Mouse (Mus musculus): Measurements from ENCODE around the gene Eml1.

Eml1 gene

GRCm38 (mm10) chr12:108373611-108374010, 2.9 kb downstream of the Eml1 start:
- no peak for DNase-seq (ENCODE audit: low spot score)

DNA sequence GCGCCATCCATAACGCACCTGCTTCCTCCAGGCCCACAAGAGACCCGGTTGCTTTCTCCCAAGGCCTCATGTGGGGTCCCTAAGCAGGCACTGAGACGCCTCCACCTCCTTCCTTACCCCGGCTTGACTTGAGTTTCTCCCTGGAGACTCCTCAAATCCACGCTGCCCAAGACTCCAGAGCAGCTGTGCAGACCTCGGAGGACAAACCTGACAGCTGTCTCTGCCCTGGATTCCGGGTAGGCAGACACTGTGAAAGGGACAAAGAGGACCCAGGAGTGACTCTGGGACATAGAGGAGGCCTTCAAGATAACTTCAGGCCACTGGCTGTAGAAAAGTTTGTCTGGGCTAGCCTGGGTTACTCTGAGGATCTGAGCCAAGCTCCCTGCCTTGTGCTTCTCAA, 3.9 kb downstream of the Eml1 start:
- no peak for DNase-seq (ENCODE audit: low spot score)

DNA sequence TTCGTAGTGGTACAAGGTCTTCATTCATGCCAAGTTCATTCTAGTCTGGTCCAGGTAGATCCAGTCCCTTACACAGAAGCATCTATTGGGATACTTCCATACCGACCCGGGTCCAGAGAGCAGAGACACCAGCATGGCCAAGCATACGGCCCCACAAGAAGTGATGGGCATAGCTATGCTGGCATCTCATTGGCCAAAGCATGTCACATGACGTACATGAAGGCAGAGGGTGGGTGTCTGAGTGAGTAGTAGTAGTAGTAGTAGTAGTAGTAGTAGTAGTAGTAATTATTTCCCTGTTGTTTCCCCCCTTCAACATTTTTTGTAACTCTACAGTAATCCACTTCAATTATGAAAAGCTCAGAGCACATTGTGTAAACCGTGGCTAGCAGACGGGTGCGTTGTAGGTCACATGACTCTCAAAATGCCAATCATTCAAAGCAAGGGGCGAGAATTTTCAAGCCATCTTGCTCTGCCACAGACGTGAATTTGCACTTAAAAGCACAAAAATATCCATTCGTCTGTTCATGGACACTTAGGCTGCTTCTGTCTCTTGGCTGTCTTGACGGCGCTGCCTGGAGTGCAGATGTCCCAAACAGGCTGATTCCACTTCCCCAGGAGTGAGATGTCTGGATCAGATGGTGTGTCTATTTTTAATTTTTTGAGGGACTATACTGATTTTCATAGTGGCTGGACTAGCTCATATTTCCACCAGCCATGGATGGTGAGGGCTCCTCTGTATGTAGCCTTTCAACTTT, 7.8 kb downstream of the Eml1 start:
- no peak for DNase-seq (ENCODE audit: low spot score)

DNA sequence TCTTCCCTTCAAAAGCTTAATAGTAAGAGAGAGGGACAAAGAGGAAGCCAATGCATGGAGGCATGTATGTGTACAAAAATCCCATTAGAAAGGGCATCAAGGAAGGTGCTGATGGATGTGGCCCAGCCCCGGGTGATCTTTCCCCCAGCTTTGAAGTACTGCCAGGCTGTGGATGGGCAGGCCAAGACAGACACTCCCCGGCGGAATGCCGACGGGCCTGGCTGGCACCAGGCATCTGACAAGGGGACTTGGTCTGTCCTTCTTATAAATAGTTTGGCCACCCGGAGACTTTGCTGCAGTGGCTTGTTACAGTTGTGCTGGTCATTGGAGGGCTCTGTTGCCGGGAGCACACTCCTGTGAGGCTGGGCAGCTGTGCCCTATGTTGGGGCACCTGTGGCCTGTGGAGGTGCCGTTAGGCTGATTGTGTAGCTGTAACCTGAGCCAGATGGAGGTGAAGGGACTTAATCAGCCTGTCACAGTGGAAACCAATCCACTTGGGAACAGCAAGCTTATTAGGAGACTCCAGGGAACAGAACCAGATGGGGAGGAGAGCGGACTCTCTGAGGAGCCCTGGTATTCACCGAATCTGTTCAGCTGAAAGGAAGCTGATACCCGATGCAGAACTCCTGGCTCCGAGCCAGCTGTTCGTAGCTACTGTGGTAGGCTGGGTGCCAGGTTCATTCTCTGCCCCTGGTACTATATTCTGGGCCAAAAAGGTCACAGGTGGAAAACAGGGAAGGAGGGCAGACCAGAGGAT, 15.9 kb downstream of the Eml1 start:
- DNase-seq (ENCODE audit: low spot score) = peak; percentile 43

DNA sequence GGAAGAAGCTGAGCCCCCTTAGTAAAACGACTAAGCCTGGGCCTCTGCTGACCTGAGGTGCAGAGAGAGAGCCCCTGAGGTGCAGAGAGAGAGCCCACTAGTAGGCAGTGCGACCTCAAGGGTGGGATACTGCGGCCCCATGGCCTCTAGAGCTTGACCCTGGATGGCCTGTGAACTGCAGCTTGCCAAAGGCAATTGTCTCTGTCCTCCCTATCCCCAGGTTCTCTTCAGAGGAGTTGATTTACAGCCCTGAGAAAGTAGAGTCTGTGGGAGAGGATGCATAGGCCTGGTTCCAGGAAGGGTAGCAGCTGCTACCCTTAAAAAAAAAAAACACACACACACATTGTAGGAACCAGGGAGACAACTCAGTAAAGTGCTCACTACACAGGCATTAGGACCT, 19.0 kb downstream of the Eml1 start:
- no peak for DNase-seq (ENCODE audit: low spot score)

DNA sequence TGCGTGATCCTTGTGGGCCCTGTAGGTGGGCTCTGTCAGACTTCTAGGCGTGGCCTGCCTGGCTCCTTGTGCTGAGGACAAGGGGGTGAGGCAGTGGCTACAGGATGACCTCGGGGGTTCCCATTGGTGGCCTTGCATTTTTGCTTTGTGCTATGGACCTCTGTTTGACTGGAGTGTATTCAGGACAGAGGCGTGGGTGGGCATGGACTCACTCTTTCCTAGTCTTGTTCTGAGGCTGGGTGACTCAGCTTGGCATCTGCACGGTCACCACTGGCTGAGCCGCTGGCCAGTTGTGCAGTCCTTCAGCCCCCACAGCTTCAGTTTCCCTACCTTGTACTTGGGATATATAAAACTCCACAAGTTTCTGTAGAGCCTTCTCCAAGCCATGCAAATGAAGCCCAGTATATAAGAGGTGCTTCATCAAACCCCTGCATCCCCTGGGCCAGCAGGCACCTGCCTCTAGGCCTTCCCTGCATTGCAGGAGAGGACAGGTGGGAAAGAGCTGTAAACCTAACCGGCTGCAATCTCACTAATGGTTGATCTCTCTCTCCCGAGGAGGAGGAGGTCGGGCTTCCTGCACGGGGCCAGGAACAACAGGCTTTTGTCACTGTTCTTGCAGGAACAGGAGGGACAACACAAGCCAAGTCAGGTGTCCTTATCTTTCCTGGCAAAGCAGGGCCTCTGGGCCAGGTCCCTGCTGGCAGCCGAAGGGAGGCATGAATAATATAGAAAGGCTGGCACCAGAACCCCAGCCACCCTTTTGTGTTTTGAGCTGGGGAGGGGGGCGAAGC, 21.7 kb downstream of the Eml1 start:
- peak; percentile 34 for DNase-seq (ENCODE audit: low spot score)

DNA sequence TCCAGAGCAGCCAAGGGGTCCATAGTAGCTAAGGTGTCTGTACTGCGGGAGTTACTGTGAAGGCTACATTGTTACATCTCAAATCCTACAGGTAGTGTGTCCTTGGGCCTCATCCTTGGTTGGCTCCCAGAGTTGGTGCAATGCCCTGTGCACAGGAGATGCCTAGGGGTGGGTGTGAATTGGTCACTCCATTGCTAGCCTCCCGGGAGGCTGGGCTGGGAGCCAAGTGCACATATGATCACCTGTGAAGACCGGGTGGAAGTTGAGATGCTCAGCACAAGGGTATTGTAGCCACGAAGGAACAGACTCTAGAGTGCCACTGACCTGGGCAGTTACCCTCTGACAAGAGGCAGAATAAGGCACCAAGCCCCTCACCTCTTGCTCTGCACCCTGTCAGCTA, 22.3 kb downstream of the Eml1 start:
- DNase-seq (ENCODE audit: low spot score) = no peak

- peak; percentile 93 for DNase-seq (ENCODE audit: low spot score)
Observed at GRCm38 (mm10) chr12:108393637-108394036, 22.9 kb downstream of the Eml1 start.

DNA sequence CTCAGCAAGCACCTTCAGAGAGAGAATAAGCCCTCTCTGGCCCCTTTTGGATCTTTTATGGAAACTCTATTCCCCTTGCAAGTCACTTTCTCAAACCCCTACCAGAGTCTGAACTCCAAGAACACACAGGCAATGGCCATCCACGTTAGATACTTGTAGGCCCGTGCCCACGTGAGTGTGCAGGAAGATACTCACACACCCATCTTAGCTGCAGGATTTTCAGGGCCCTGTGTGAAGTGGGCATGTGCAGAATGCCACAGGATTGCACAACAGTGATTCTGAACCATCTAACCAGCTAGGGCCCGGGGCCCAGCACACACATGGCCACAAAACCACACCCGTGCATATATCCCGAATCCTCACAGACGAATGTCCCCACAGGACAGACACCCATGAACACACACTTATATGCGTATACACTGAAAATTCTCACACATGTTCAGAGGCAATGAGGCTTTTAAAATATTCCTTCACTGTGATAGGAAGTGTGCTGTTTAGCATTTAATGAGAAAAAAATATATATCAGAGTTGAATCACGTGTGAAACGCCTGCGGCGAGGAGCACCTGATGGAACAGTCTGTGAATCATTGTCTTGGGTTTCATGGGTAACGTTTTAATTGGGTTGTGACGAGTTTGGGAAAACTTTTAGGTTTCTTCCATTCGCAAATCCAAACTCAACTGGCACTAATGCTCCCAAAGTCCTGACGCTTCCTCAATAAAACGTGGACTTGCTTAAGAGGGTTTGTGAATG, 24.0 kb downstream of the Eml1 start:
- DNase-seq (ENCODE audit: low spot score) = no peak

DNA sequence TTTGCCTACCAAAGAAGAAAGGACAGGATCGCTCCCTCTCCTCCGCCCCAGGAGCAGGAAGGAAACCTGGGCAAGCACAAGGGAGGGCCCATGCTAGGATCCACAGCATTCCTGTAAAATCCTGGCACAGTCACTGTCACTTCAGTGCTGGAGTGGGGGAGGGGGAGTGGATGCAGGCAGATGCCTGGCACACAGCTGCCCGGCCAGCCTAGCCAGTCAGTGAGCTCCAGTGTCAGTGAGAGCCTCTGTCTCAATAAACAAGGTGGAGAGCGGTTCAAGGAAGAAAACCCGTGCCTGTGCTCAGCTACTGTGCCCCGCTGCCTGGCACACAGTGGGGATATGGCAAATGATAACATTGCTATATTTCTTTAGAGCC, 24.5 kb downstream of the Eml1 start:
- no peak for DNase-seq (ENCODE audit: low spot score)

DNA sequence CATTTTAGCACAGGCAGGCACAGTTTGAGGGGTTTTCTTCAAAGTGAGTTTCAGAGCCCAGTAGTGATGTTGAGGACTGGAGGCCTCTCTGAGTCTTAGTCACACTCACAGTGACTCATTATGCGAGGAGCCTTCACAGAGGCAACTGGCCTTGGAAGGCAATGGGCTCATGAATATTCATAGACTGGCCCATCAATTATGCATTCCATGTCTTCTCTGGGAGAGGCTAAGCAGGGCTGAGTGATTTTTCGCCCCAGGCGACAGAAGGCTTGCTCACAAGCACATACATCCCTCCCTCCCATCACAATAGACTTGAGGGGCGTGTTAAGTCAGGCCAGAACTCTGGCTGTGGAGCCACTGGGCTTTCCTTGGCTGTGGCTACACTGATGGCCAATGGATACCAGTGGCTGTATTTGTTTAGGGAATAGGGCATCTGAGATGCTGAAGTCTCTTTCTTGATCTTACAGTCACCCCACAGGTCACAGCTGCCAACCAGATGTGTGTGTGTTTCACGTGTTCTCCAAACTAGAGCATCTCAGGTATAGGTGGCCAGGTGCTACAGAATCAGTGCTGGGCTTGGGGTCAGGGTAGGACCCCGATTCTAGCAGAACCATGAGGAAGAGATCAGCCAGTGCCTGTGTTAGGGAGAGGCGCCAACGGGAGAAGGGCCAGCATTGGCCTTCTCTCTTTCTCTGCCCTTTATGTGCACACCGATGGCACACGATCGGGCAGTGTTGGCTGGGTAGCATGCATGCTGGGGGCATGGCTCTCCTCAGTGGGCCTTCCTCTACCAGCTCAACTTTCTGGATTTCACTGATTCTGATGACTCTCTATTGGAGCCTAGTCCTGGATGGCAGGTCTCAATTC, 25.6 kb downstream of the Eml1 start:
- DNase-seq (ENCODE audit: low spot score) = no peak

DNA sequence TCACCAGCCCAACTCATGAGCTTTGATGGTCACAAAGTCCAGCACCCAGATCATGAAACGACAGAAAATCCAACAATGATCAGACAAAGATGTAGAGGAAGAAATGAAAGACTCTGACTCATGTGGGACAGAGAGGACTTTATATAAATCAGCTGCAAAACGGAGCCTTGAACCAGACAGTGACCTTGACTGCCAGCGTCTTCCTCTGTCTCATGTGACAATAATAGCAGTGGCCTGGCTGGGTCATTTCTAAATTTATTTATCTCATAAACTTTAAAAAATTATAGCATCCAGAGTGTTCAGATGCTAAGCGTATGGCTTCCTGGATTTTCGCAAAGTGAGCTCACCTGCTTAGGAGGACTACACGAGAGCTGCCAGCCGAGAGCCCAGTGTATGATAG, 27.9 kb downstream of the Eml1 start:
- DNase-seq (ENCODE audit: low spot score) = no peak

- no peak for DNase-seq (ENCODE audit: low spot score)
Observed at GRCm38 (mm10) chr12:108399191-108399590, 28.4 kb downstream of the Eml1 start.

- no peak for DNase-seq (ENCODE audit: low spot score)
Observed at GRCm38 (mm10) chr12:108400951-108401350, 30.2 kb downstream of the Eml1 start.

DNA sequence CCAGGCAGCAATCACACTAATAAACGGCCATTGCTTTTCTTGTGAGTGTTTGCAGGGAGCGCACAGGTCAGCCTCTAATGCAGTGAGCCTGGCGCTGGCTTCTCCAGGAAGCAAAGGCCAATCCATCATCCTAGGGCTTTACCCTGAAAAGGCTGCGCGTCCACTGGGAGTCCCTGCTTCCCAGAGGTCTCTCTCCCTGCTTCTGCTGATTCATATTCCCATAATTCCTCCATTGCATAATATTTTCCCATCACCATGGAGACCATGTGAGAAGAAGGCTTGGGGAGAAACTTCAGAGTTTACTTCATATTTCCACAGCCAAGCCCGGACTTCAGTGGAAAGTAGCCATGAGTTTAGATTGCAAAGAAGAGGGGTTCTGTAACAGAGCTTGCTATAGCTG, 33.2 kb downstream of the Eml1 start:
- DNase-seq (ENCODE audit: low spot score) = peak; percentile 38

GRCm38 (mm10) chr12:108409100-108409499, 38.3 kb downstream of the Eml1 start:
- no peak for DNase-seq (ENCODE audit: low spot score)

- no peak for DNase-seq (ENCODE audit: low spot score)
Observed at GRCm38 (mm10) chr12:108410416-108411208, 39.9 kb downstream of the Eml1 start.

DNA sequence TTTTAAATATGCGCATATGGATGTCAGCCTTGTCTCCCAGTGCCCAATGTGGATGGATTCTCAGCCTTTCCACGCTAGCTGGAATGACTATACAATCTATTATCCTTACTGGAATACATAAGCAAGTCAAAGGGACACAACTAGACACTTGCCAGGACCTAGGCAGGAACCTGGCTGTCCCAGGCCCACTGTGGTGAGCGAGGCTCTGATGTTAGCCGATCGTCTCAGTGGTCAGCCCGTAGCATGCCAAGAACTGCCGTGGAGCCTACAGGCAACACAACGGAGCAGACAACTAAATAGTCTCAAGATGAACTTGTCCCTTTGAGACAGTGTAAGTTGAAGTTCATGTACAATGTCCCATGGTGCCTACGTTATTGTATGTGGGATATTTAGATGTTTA, 44.2 kb downstream of the Eml1 start:
- DNase-seq (ENCODE audit: low spot score) = no peak

DNA sequence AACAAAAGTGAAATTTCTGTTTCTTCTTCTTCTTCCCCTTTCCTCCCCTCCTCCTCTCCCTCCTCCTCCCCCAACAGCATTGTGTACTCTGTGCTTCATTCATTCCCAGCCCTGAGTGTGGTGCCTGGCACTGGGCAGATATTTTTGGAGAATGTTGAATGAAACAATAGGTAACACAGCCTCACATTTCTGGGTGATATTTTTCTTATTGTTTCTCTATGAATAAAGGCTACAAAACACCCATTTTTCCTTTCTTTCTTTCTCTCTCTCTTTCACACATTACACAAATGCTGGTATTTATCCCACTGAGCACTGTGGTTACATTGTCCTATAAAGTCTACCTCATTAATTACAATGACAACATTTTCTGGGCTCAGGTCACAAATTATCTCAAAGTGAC, 48.8 kb downstream of the Eml1 start:
- DNase-seq (ENCODE audit: low spot score) = no peak

GRCm38 (mm10) chr12:108421477-108421876, 50.7 kb downstream of the Eml1 start:
- no peak for DNase-seq (ENCODE audit: low spot score)
